In genomic region chr19:36731310-36731709, GRCm38 (mm10) we compare ENCODE assay signal across 18 mouse cellular contexts. TPM values are rescaled to one million over a fixed set of nuclear protein-coding genes. Genes with fewer than 3 reads are reported as not detected.
A peak's percentile ranks its signal among the peaks of the same experiment; 100 is the strongest.
DNase-seq lines count a peak whose midpoint lies in the region; ATAC-seq and TF ChIP-seq lines count a peak whose summit lies in the region.
"Had no signal": no experiment of that assay in that cellular context is flagged by ENCODE, and none has a peak within 500 bp of the region (broad histone marks: within the 10 kb centered on the region; RNA-seq: fewer than 3 reads in every experiment).

No protein-coding gene starts in this region.

- peak; percentile 24; the same call in 1 of the 2 replicates for ATAC-seq in embryonic facial prominence, embryonic 14.5 days (ENCODE audit: low read depth)
- ATAC-seq in heart, embryonic 16.5 days (replicated peaks; ENCODE audit: extremely low read depth, insufficient read depth, low FRiP score): peak; percentile 33; the same call in 1 of the 2 replicates
- ATAC-seq in forebrain, embryonic 16.5 days: no peak
- ATAC-seq: midbrain, embryonic 13.5 days; Patski had no signal

- 0 out of 2 replicates have a peak, but pooled peaks cover 7% of the 10 kb centered on the region for H3K4me1 ChIP-seq in embryonic facial prominence, embryonic 14.5 days (ENCODE audit: control insufficient read depth, insufficient read depth, low read length)
- H3K4me1 ChIP-seq in heart, embryonic 16.5 days (ENCODE audit: control insufficient read depth, insufficient read depth, low read length): peaks cover 29% of the 10 kb centered on the region
- H3K4me1 ChIP-seq in forebrain, embryonic 16.5 days (replicated peaks; ENCODE audit: control insufficient read depth, insufficient read depth, low read length): no peaks in the 10 kb centered on the region
- H3K4me1 ChIP-seq: embryonic facial prominence, embryonic 12.5 days; forebrain, embryonic 12.5 days had no signal

- peak overlapping the region; percentile 5; the same call in 1 of the 2 replicates for H3K27ac ChIP-seq in layer of hippocampus, adult 2 months
- no peak overlapping the region for H3K27ac ChIP-seq in embryonic facial prominence, embryonic 14.5 days (replicated peaks; ENCODE audit: low read depth, low read length)
- H3K27ac ChIP-seq in heart, embryonic 16.5 days (ENCODE audit: low read length): peak overlapping the region; percentile 89
- H3K27ac ChIP-seq in forebrain, embryonic 16.5 days (ENCODE audit: low read length): no peak overlapping the region
- H3K27ac ChIP-seq: embryonic facial prominence, embryonic 12.5 days; forebrain, embryonic 12.5 days; left cerebral cortex, adult 2 months; limb, embryonic 15.5 days; macrophage; midbrain, embryonic 13.5 days had no signal

- no peak overlapping the region for H3K4me2 ChIP-seq in embryonic facial prominence, embryonic 14.5 days (ENCODE audit: low read depth, low read length)
- peak overlapping the region; percentile 69 for H3K4me2 ChIP-seq in heart, embryonic 16.5 days (ENCODE audit: low read depth, low read length)
- no peak overlapping the region for H3K4me2 ChIP-seq in forebrain, embryonic 16.5 days (ENCODE audit: low read length)
- H3K4me2 ChIP-seq: embryonic facial prominence, embryonic 12.5 days; forebrain, embryonic 12.5 days; limb, embryonic 15.5 days; midbrain, embryonic 13.5 days had no signal

- 75% methylated on average over 11 of the region's 11 CpGs for WGBS in embryonic facial prominence, embryonic 14.5 days
- 47% methylated on average over 11 of the region's 11 CpGs for WGBS in heart, embryonic 16.5 days
- 89% methylated on average over 11 of the region's 11 CpGs for whole genome bisulfite sequencing in forebrain, embryonic 16.5 days

- peak in 1 of 2 experiments; percentile 18 for DNase-seq in layer of hippocampus, adult 2 months (ENCODE audit: low spot score in 2 of 2)
- DNase-seq in layer of hippocampus, adult 9-10 months (ENCODE audit: low spot score): no peak
- DNase-seq in embryonic facial prominence, embryonic 14.5 days (ENCODE audit: low spot score): peak; percentile 58
- peak; percentile 46 for DNase-seq in gastrocnemius, postnatal 10 days
- DNase-seq in MN1 (ENCODE audit: low spot score): no peak
- DNase-seq: cerebellum, postnatal 14 days; kidney, adult 8-10 months; right cerebral cortex, postnatal 4 days; thymus, postnatal 14 days had no signal

- H3K27me3 ChIP-seq in embryonic facial prominence, embryonic 14.5 days (replicated peaks; ENCODE audit: control insufficient read depth, insufficient read depth, low read length): no peaks in the 10 kb centered on the region
- H3K27me3 ChIP-seq in heart, embryonic 16.5 days (ENCODE audit: control insufficient read depth, insufficient read depth, low read length): no peaks in the 10 kb centered on the region
- no peaks in the 10 kb centered on the region for H3K27me3 ChIP-seq in forebrain, embryonic 16.5 days (replicated peaks; ENCODE audit: control insufficient read depth, insufficient read depth, low read length)
- H3K27me3 ChIP-seq: embryonic facial prominence, embryonic 12.5 days; forebrain, embryonic 12.5 days; limb, embryonic 15.5 days had no signal

- H3K9me3 ChIP-seq in embryonic facial prominence, embryonic 14.5 days (ENCODE audit: control insufficient read depth, low read length): no peaks in the 10 kb centered on the region
- H3K9me3 ChIP-seq in heart, embryonic 16.5 days (replicated peaks; ENCODE audit: control insufficient read depth, low read length): no peaks in the 10 kb centered on the region
- no peaks in the 10 kb centered on the region for H3K9me3 ChIP-seq in forebrain, embryonic 16.5 days (ENCODE audit: control insufficient read depth, low read length)
- H3K9me3 ChIP-seq: embryonic facial prominence, embryonic 12.5 days; forebrain, embryonic 12.5 days; limb, embryonic 15.5 days; midbrain, embryonic 13.5 days had no signal

- H3K4me3 ChIP-seq in layer of hippocampus, adult 2 months: peak overlapping the region; percentile 67
- no peak overlapping the region for H3K4me3 ChIP-seq in embryonic facial prominence, embryonic 14.5 days (ENCODE audit: low read depth, low read length)
- peak overlapping the region; percentile 84 for H3K4me3 ChIP-seq in heart, embryonic 16.5 days (ENCODE audit: low read length)
- H3K4me3 ChIP-seq in forebrain, embryonic 16.5 days (replicated peaks; ENCODE audit: low read length): no peak overlapping the region
- H3K4me3 ChIP-seq: embryonic facial prominence, embryonic 12.5 days; forebrain, embryonic 12.5 days; left cerebral cortex, adult 2 months; limb, embryonic 15.5 days; midbrain, embryonic 13.5 days had no signal

- TF ChIP-seq CTCF in layer of hippocampus, adult 2 months (conservative IDR thresholded peaks at IDR 0.05): no peak

- H3K36me3 ChIP-seq in embryonic facial prominence, embryonic 14.5 days (ENCODE audit: control insufficient read depth, insufficient read depth, low read length): peaks cover 21% of the 10 kb centered on the region
- H3K36me3 ChIP-seq in heart, embryonic 16.5 days (ENCODE audit: control insufficient read depth, insufficient read depth): peaks cover 27% of the 10 kb centered on the region
- no peaks in the 10 kb centered on the region for H3K36me3 ChIP-seq in forebrain, embryonic 16.5 days (ENCODE audit: control insufficient read depth, insufficient read depth)
- H3K36me3 ChIP-seq: forebrain, embryonic 12.5 days had no signal

- no peak overlapping the region for H3K9ac ChIP-seq in embryonic facial prominence, embryonic 14.5 days (ENCODE audit: low read depth, low read length)
- H3K9ac ChIP-seq in heart, embryonic 16.5 days (ENCODE audit: low read length): peak overlapping the region; percentile 92
- H3K9ac ChIP-seq in forebrain, embryonic 16.5 days (replicated peaks; ENCODE audit: low read depth, low read length): no peak overlapping the region
- H3K9ac ChIP-seq: embryonic facial prominence, embryonic 12.5 days; forebrain, embryonic 12.5 days; limb, embryonic 15.5 days; midbrain, embryonic 13.5 days had no signal

RNA-seq across cellular contexts. Expression of gene Ppp1r3c, which starts 5.1 kb away (rescaled TPM):
- 10 to 100 TPM; 54.8 to 70.0 TPM for total RNA-seq in layer of hippocampus, adult 2 months (2021)
- 20.9 and 23.7 TPM in 2 replicates for polyA plus RNA-seq in embryonic facial prominence, embryonic 14.5 days (2014; fragmentation: Nextera tagmentation; extraction: Ambion mirVana)
- 100 to 1,000 TPM in 1 of 2 experiments, 10 to 100 TPM in 1; 85.4 to 102 TPM for total RNA-seq in gastrocnemius, postnatal 10 days (2021)
- 105 and 117 TPM in 2 replicates for polyA plus RNA-seq in heart, embryonic 16.5 days (2015; fragmentation: Nextera tagmentation; extraction: Ambion mirVana)
- 9.0 and 10.3 TPM in 2 replicates for polyA plus RNA-seq in forebrain, embryonic 16.5 days (2015; fragmentation: Nextera tagmentation; extraction: Ambion mirVana)

Comparison
In these comparisons a context has a peak if more than half of its experiments do, and no peak if none do; other contexts are left out.
1. DNase-seq: peak in embryonic facial prominence, embryonic 14.5 days (single experiment) and gastrocnemius, postnatal 10 days (single experiment); none in layer of hippocampus, adult 9-10 months (single experiment) and MN1 (single experiment).
2. H3K27ac ChIP-seq: peak in layer of hippocampus, adult 2 months (single experiment) and heart, embryonic 16.5 days (single experiment); none in embryonic facial prominence, embryonic 14.5 days (single experiment) and forebrain, embryonic 16.5 days (single experiment).
3. H3K4me3 ChIP-seq: peak in layer of hippocampus, adult 2 months (single experiment) and heart, embryonic 16.5 days (single experiment); none in embryonic facial prominence, embryonic 14.5 days (single experiment) and forebrain, embryonic 16.5 days (single experiment).